Mouse (Mus musculus) kidney, postnatal 14 days (tissue): ENCODE measurements around the gene Cdc42se2.

ENCODE experiments used
- DNase-seq: peaks from one replicate; pipeline ENCODE4 v3.0.0; 2022; ENCODE audit warnings: mixed read lengths

Gene Cdc42se2

DNA sequence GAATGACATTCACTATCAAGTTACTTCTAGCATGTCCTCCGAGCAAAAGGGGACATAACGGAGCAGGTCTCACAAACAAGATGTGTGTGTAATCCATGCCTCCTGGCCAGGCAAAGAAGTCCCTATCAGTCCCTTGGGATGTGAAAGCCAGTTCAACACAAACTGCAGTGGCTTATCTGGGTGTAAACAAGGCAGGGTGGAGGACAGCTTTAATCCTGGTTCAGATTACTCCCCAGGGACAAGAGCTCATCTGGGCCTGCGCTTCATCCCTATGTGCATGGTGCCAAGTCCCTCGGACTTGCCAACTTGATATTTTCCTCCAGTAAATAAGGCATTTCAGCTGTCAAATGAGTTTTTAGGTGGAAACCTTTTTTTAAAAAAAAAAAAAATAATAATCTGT, 36.0 kb downstream of the Cdc42se2 start:
- no peak for DNase-seq

GRCm38 (mm10) chr11:54748891-54749290, 38.6 kb downstream of the Cdc42se2 start:
- DNase-seq: no peak

GRCm38 (mm10) chr11:54744231-54744630, 43.2 kb downstream of the Cdc42se2 start:
- DNase-seq: no peak

GRCm38 (mm10) chr11:54741330-54741729, 46.1 kb downstream of the Cdc42se2 start:
- no peak for DNase-seq

- no peak for DNase-seq
Measured at GRCm38 (mm10) chr11:54739012-54739750, 48.3 kb downstream of the Cdc42se2 start.

DNA sequence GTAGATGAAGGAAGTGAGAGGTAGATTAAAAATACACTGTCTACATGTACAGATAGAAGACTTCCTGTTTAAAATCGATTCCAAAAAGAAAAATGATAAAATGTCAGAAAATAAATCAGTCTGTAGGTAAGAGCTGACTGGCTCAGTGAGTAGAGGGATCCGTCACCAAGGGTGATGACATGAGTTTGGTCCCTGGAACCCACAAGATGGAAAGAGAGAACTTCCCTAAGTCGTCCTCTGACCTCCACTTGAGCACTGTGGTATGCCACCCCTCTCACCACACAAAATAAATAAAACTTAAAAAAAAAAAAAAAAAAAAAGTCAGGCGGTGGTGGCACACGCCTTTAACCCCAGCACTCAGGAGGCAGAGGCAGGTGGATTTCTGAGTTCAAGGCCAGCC, 50.6 kb downstream of the Cdc42se2 start:
- no peak for DNase-seq

DNA sequence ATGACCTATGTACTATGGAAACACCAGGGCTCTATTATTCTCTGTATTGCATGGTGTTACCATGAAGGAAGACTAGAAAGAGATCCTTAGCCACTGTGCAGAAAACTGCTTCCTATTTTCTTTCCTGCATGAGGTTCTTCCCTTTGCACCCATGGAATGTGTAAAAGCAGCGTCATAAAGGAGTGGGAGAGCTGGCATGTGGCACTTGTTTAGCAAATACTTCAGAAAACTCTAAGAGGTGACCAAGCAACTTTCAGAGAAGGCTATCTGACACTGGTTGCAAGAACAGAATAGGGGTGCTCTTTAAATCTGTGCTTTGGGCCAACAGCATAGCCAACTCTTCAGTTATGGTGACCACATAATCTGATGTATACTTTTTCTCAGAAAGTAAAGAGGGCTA, 52.4 kb downstream of the Cdc42se2 start:
- no peak for DNase-seq

DNA sequence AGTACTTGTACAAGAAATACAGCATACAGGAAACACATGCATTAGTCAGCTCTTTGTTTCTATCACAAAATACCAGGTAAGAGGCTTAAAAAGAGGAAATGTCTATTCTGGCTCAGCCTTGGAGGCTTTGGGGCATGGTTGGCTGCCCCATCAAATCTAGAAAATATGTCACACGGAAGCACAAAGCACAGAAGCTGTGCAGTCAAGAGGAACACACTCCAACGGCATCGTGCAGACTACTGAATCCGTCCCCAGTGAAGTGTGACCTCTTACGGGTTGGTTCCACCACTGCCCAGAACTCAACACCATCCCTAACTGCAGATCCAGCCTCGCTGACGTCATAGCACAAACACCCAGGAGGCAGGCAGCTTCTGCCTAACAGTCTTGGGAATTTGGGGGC, 53.9 kb downstream of the Cdc42se2 start:
- DNase-seq: peak; percentile 17

DNA sequence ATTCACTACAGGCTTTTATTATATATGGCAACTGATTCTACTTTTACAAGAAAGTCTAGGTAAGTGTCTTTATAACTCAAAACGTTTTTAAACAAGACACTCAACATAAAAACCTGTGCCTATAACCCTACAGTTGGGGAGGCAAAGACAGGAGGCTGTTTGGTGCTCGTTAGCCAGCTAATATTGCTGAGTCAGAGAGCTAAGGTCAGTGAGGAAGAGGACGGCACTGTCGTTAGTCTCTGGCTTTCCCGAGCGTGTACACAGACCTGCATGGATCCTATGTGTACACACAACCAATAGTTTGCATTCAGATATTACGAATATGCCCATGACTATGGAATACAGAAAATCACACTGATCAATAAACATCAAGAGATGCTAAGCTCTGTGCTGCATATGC, 56.1 kb downstream of the Cdc42se2 start:
- DNase-seq: no peak

GRCm38 (mm10) chr11:54730931-54731330, 56.5 kb downstream of the Cdc42se2 start:
- no peak for DNase-seq

DNA sequence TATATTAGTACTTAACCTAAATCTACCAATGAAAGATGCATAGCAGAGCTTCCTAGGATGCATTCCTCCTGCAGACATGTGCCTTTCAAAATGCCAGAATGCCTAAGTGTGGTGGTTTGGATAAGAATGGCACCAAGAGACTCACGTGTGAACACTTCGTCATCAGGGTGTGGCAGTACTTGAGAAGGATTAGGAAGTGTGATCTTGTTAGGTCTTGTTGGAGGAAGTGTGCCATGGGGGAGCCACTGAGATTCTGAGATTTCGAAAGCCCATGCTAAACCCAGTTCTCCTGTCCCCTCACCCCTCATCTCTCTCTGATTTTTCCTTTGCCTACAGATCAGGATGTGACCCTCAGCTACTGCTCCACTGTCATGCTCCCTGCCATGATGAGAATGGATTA, 58.2 kb downstream of the Cdc42se2 start:
- no peak for DNase-seq

GRCm38 (mm10) chr11:54728371-54728770, 59.1 kb downstream of the Cdc42se2 start:
- DNase-seq: no peak

DNA sequence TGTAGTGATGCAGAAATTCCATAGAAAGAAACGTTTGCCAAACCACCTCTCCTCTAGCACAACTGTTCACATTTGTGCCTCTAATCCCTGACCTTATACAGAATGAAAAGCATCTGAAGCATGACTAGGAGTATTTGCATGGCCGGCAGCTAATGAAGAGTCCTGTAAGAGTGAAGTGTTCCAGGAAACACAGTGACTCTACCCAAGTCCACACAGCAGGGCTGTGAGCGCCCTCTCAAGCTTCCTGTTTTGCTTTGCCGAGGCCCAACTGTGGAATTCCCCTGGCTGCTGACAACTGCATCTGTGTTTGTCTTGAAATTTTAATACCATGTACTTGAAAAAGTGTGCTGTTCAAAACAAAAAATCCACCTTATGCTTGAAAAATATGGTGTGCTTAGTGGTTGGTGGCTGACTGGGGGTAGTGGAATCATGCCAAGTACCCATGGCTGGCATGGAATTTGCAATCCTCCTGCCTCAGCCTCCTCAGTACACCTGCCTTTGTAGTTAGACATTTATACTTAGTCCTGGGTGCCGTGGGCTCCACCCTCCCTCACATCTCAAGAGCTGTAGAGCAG, 60.1 kb downstream of the Cdc42se2 start:
- DNase-seq: peak; percentile 31

DNA sequence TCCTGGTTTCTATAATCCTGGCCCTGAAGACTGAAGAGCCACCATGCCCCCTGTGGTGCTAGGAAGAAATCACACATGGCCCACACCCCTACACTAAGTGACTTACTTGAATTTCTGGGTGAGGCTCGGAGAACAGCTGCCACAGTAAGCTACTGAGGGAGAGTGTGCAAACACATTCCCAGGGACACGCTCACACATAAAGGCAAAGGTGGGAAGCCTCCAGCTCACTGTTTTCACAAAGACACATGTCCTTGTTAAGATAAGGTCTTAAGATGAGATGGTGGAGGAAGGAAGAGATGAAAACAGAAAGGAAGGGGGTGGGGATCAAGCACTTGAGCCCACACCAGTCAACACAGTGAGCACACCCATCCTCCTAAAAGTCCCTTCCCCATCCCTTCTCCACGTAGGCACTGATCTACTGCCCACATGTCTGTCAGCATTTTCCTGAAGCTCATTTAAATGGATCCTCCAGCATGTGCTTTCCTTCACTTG, 60.9 kb downstream of the Cdc42se2 start:
- DNase-seq: no peak

DNA sequence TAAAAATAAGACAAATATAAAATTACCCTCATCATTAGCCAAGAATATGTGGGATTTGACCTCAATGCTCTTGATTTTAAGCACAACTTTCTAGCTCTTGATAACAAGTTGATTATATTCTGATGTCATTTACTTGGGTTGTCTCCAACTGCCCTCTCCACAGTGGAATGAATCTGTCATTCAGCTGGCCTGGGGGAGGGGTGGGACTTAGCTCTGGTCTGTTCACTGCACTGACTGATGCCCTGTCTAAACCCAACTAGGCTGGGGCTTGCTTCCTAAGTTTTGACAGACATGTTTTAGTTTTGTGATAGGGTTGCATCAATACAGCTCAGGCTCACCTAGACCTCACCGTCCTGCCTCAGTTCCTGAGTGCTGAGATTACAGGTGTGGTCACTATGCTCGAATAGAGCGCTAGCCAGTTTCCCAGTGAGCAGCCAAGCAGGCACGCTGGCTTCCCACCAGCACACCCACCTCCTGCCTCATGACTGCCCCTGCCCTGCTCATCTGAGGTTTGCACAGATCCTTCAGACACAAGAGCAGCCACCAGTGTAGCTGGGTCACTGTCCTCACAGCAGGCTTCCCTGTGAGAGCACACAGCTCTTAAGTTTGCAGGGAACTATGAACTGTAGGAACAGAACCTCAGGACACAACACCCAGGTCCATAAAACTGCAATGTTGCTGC, 63.0 kb downstream of the Cdc42se2 start:
- DNase-seq: peak; percentile 17

DNA sequence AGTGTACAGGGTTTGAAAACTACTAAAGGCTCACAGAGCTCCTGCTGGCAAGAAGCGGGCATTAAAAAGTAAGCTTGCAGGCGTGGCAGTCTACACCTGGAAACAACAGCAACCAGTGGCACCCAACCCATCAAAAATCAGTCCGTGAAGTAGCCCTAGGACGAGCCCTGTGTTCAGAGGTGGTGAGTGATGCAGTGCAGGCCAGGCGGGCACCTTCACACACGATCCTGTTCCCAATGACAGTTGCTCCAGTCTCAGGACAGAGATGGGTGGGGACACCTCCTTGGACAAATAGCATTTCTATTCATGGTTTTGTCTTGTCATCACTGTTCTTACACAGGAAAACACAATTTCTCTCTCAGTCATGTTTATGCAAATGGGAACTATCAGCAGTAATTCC, 65.4 kb downstream of the Cdc42se2 start:
- DNase-seq: no peak

DNA sequence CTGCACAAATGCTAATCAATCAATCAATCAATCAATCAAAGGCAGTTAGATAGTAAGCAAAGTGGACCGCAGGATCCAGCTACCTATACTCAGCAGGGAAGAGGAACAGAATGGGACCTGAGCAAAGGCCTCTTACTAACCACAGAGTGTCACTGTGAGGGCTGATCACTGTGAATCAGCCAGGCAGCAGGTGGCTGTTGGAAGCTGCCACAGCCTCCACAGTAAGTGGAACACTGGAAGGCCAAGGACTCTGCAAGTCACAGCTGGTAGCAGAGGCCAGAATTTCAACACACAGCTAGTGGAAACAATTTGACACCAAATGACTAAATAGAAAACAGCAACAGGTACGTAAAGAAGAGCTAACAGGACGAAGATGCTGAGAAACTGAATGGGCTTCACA, 68.9 kb downstream of the Cdc42se2 start:
- no peak for DNase-seq

GRCm38 (mm10) chr11:54717893-54718292, 69.6 kb downstream of the Cdc42se2 start:
- DNase-seq: no peak

DNA sequence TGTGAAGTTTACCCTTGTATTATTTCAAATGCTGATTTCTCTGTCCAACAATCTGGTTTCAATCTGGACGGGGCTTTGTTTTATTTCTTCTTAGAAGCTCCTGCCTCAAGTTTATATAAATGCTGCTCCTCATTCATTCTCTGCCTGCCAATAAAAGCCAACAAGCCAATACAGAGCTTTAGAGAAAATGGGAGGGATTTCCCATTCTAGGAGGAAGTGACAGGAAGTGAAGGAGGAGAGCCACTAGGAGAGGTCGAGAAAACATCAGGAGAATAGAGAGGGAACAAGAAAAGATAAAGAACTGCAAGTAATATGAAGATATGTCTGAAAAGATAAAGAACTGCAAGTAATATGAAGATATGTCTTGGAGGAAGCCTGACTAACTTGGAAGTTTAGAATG, 74.6 kb downstream of the Cdc42se2 start:
- DNase-seq: no peak

DNA sequence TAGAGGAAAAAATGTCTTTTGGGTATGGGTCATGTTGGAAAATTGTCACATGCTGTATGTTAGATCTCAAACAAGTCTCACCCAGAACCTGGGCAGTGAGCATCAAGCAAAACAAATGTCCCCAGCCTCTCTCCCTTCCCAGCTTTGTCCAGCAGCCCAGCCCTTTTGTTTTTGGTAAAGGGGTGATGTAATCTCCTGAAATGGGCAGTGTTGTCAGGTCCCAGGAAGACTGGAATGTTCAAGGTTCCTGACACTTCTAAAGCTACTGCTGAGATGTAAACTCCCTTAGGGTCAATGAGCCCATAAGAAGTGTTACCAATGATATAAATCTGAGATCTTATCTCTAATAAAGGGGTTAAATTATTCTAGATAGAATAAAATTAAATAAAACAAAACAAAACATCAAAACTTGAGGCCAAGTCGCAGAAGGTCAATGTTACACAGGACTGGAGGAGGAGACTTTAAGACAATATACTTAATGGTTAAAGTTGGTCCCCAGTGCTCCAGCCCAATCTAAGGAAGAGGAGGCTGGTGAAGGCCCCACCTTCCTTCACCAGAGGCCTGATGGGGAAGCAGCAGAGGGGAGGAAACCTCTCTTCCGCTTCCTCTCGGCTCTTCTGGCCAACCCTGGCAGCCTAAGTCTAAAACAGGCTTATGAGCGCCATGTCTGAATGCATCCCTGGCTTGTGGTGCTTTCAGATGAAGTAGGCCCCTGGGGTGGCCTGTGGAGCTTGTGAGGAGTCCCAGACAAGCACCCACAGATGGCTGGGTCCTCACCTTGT, 76.8 kb downstream of the Cdc42se2 start:
- DNase-seq: no peak

DNA sequence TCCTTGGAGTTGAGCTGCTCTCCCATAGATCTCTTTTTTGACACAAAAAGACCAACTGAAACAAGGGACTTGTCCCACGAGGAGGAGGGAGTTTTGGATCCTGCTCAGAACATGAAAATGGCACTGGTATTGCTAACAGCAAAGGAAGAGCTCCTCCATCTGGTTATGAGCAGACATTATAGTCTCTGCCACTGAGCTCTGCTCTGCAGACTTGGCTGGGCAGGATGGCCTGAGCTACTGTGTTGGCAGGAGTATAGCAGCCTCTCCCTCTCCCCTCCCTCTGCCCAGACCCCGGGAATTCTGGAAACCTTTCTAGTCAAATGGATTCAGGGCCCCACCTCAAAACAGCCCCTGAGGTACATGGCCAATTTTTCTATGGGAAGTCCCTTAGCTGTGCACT, 77.8 kb downstream of the Cdc42se2 start:
- no peak for DNase-seq

- DNase-seq: no peak
Measured at GRCm38 (mm10) chr11:54708153-54708552, 79.3 kb downstream of the Cdc42se2 start.

- peak; percentile 79 for DNase-seq
Measured at GRCm38 (mm10) chr11:54703306-54703705, 84.2 kb downstream of the Cdc42se2 start.
